Mouse (Mus musculus) heart, embryonic 16.5 days (tissue): ENCODE data around the gene Kdr. TPM values are rescaled to one million over a fixed set of nuclear protein-coding genes. Genes with fewer than 3 reads are reported as not detected.

ENCODE experiments used
- ATAC-seq: fragments of 200-750 bp; cut with Nextera tagmentation; replicated peaks from 2 replicates; pipeline ENCODE4 v1.8.0; 2017; ENCODE audit warnings: moderate number of reproducible peaks; ENCODE audit not compliant: insufficient read depth, low FRiP score; ENCODE audit errors: extremely low read depth
- H3K27ac ChIP-seq: fragments of 300-500 bp; sonication (generic); 2 replicates; pipeline ENCODE4 v1.5.1; 2014; ENCODE audit warnings: mild to moderate bottlenecking, low read length, control low read depth, moderate library complexity
- H3K27me3 ChIP-seq: fragments of 300-500 bp; sonication (generic); 2 replicates; pipeline ENCODE4 v1.6.1; 2014; ENCODE audit warnings: low read length, mixed read lengths; ENCODE audit not compliant: control insufficient read depth, insufficient read depth
- H3K36me3 ChIP-seq: fragments of 300-500 bp; sonication (generic); 2 replicates; pipeline ENCODE4 v1.6.1; 2014; ENCODE audit not compliant: control insufficient read depth, insufficient read depth
- H3K4me1 ChIP-seq: fragments of 300-500 bp; sonication (generic); 2 replicates; pipeline ENCODE4 v1.6.1; 2014; ENCODE audit warnings: low read length, mixed read lengths; ENCODE audit not compliant: control insufficient read depth, insufficient read depth
- H3K4me2 ChIP-seq: fragments of 300-500 bp; sonication (generic); 2 replicates; pipeline ENCODE4 v1.6.1; 2014; ENCODE audit warnings: low read depth, mild to moderate bottlenecking, control low read depth, low read length
- H3K4me3 ChIP-seq: fragments of 300-500 bp; sonication (generic); 2 replicates; pipeline ENCODE4 v1.5.1; 2014; ENCODE audit warnings: mild to moderate bottlenecking, control low read depth, low read length
- H3K9ac ChIP-seq: fragments of 300-500 bp; sonication (generic); 2 replicates; pipeline ENCODE4 v1.6.1; 2014; ENCODE audit warnings: low read length, control low read depth
- H3K9me3 ChIP-seq: fragments of 300-500 bp; sonication (generic); replicated peaks from 2 replicates; pipeline ENCODE4 v1.6.1; 2016; ENCODE audit warnings: low read length; ENCODE audit not compliant: control insufficient read depth
- WGBS: fragments of 180-500 bp; shearing (Covaris S2); extraction: QIAGEN DNeasy Blood & Tissue Kit; methylation state at CpG from one replicate; pipeline ENCODE4 v1.1.7; 2014; 5-methylcytosine and 5-hydroxymethylcytosine counted together
- microRNA-seq: library from miRNA; unstranded; fragments of <30 nt; microRNA quantifications from one replicate; pipeline ENCODE4, GENCODE M21; 2017
- polyA plus RNA-seq: library from polyadenylated mRNA; unstranded; fragments of >200 nt; fragmentation: Nextera tagmentation; extraction: Ambion mirVana; gene quantifications from 2 replicates; pipeline ENCODE4 v1.2.1, GENCODE M21; 2015

The Kdr gene
- polyA plus RNA-seq, 1 experiment from 2014 or later: 38.5 TPM

DNA sequence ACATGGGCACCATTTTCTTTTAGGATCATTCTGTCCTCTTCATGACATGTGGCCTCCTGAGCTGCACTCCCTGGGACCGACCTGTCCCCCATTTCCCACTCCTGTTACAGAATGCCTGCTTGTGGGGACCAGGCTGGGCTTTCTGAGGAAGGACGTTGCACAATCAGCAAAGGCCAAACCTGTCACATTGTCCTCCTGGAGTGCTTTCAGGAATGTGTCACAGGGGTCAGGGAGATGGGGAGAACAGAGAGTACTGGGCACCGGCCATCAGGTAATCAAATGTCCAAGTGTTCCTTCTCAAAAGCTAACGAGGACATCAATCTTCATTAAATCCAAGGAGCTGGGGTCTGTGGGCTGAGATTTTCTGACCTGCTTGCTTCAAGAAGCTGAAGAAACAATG, 72.2 kb downstream of the Kdr start:
- ATAC-seq: no peak
- H3K36me3 ChIP-seq: no peaks in the 10 kb centered on the region
- H3K27ac ChIP-seq: no peak overlapping the region
- H3K4me2 ChIP-seq: no peak overlapping the region
- WGBS: 41% methylated on average over 4 of the region's 4 CpGs
- H3K27me3 ChIP-seq: no peaks in the 10 kb centered on the region
- 0 out of 2 replicates have a peak, but pooled peaks cover under 1% of the 10 kb centered on the region for H3K4me1 ChIP-seq
- H3K4me3 ChIP-seq: no peak overlapping the region
- 0 out of 2 replicates have a peak, but pooled peaks cover 2% of the 10 kb centered on the region for H3K9me3 ChIP-seq
- H3K9ac ChIP-seq: no peak overlapping the region

- Histone ChIP-seq H3K36me3 (no peaks in the 10 kb centered on the region), H3K4me3 (no peak overlapping the region), H3K9ac (0 out of 2 replicates have a peak overlapping the region, but pooled peaks have one; percentile 16), H3K4me2 (peak overlapping the region; percentile 33), H3K9me3 (no peaks in the 10 kb centered on the region), H3K27ac (peak overlapping the region; percentile 56), H3K4me1 (peaks cover 11% of the 10 kb centered on the region), H3K27me3 (no peaks in the 10 kb centered on the region)
- ATAC-seq: peak; percentile 32; the same call in 1 of the 2 replicates
- 17% methylated on average over 16 of the region's 16 CpGs for WGBS
These were observed 77.9 kb downstream of the Kdr start for GRCm38 (mm10) chr5:75900231-75900920.

GRCm38 (mm10) chr5:75895351-75895750, 82.9 kb downstream of the Kdr start:
- ATAC-seq: no peak
- Histone ChIP-seq H3K9me3 (no peaks in the 10 kb centered on the region), H3K27me3 (no peaks in the 10 kb centered on the region), H3K9ac (no peak overlapping the region), H3K4me1 (peaks cover 4% of the 10 kb centered on the region), H3K4me3 (no peak overlapping the region), H3K27ac (no peak overlapping the region), H3K4me2 (no peak overlapping the region), H3K36me3 (no peaks in the 10 kb centered on the region)
- 74% methylated on average over 3 of the region's 3 CpGs for WGBS

- H3K27ac ChIP-seq: no peak overlapping the region
- H3K36me3 ChIP-seq: no peaks in the 10 kb centered on the region
- H3K4me2 ChIP-seq: no peak overlapping the region
- WGBS: 54% methylated on average over 6 of the region's 6 CpGs
- H3K27me3 ChIP-seq: no peaks in the 10 kb centered on the region
- no peak overlapping the region for H3K9ac ChIP-seq
- no peaks in the 10 kb centered on the region for H3K4me1 ChIP-seq
- ATAC-seq: no peak
- H3K9me3 ChIP-seq: no peaks in the 10 kb centered on the region
- no peak overlapping the region for H3K4me3 ChIP-seq
These were observed 85.2 kb downstream of the Kdr start for GRCm38 (mm10) chr5:75892956-75893471.

Small RNA genes lying within 50 kb of the gene (microRNA-seq; reads per million reads assigned to microRNA genes)
- gene Gm25374: not detected

Other genes starting within 250 kb of the Kdr start
- 30.7 TPM in 2 replicates for gene Srd5a3, start 161.8 kb upstream of the Kdr start, polyA plus RNA-seq
- 58.8 and 62.5 TPM in 2 replicates for gene Tmem165, start 205.4 kb upstream of the Kdr start, polyA plus RNA-seq